Mouse (Mus musculus) layer of hippocampus, adult 2 months (tissue): Measurements from ENCODE around the gene Tmem215. TPM values are rescaled to one million over a fixed set of nuclear protein-coding genes. Genes with fewer than 3 reads are reported as not detected.

ENCODE experiments used
- DNase-seq, 2 experiments: peaks; one replicate each; pipeline ENCODE4 v3.0.0; 2022; ENCODE audit warnings: low spot score in 2 of 2
- H3K27ac ChIP-seq: fragments of 200-600 bp; 2 replicates; pipeline ENCODE4 v1.8.1; 2022
- H3K4me3 ChIP-seq: fragments of 200-600 bp; 2 replicates; pipeline ENCODE4 v1.8.1; 2022; ENCODE audit warnings: mild to moderate bottlenecking
- CTCF ChIP-seq: fragments of 200-600 bp; conservative IDR thresholded peaks from 2 replicates; pipeline ENCODE4 v1.8.1; 2022; ENCODE audit warnings: antibody characterized with exemption, mild to moderate bottlenecking, moderate library complexity
- total RNA-seq, 2 experiments: library from RNA; stranded (reverse); gene quantifications; 2 replicates each; pipeline ENCODE4 v1.2.3; 2021

The Tmem215 gene
- total RNA-seq, 2 experiments from 2014 or later = 5.9 to 10.1 TPM

DNA sequence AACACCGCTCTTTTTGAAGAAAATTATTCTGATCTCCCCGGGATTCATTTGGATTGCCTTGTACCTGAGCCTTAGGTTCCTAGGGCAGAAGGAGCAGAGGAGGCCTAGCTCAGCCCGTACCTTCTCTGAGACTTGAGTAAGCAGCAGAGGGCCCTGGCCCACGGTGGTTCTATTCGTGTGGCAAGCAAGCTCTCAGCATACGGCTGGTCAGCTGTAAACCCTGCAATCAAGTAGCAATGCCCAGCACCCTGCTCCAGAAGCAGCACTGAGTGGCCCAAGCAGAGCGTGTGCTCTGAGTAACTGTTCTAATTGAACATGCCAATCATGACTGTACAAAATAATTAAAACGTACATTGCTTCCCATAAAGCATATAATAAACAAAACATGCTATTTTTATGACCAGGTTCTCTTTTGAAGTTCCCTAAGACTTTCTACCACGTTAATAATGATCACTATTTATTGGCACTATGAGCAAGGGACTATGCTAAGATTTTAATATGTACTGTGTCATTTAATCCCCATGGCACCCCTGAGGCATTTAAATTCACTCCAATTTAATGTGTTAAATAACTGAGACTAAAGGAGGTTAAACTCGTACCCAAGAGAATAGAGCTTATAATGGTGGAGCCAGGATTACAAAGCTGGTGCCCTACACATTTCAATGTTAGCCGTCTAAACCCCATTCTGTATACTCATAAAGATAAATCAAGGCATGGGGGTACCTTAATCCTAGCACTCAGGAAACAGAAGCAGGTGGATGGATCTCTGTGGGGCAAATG is 28.0 kb downstream of the Tmem215 start:
- H3K27ac ChIP-seq = no peak overlapping the region
- H3K4me3 ChIP-seq = no peak overlapping the region
- no peak for TF ChIP-seq CTCF
- DNase-seq = no peak

DNA sequence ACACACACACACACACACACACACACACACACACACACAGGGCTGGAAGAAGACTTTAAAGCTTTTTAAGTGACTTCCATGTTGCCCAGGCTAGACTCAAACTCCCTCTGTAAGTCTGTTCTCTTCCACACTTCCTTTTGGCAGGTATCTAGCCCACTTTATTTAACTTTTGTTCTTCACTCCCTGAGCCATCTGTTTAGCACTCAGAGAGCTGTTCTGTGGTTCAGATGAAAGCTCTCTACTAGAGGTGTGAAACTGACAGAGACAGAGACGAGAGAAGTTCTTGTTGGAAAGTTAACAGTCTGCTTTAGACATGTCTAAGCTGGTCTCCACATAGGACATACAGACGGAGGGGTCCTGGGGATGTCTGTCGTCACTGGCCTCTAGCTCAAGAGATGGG is 30.5 kb downstream of the Tmem215 start:
- DNase-seq = no peak
- no peak overlapping the region for H3K4me3 ChIP-seq
- no peak for TF ChIP-seq CTCF
- no peak overlapping the region for H3K27ac ChIP-seq

DNA sequence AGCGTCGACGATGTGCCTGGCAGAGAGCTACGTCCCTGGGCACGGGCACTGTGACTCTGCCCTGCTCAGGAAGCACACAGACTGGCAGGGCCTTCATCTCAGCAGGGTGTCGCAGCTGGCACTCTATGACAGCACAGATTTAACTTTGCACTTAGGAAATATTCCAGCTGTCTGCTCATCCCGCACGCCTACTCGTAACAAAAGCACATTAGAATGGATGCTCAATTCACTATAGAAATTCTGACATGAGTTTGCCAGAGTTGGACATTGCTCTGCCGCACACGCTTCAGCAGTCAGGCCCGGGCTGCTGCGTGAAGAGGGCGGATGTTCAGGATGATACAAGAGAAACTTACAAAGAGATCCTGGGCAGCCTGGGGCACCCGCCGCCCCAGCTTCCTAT is 37.6 kb downstream of the Tmem215 start:
- Histone ChIP-seq H3K4me3 (peak overlapping the region; percentile 17; the same call in 1 of the 2 replicates), H3K27ac (peak overlapping the region; percentile 73)
- no peak for TF ChIP-seq CTCF
- DNase-seq = peak; percentile 48 to 49

DNA sequence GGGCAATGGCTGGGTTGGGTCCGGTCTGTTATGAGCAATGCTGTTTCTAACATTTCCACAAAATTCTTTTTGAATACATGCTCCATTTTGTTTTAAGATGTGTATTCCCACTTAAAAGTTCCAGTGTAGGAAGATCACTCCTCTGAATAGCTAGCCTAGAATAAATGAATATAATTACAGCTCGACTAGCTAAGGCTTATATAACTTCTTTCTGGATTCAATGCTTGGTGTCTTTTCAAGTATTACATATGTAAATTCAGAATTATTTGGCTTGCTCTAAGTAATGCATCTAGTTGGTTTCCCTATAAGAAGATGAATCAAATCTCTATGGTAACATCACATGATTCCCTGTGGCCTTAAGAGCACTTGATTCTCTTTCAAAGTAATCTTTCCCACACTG is 41.3 kb downstream of the Tmem215 start:
- TF ChIP-seq CTCF = no peak
- Histone ChIP-seq H3K27ac (no peak overlapping the region), H3K4me3 (no peak overlapping the region)
- no peak for DNase-seq

DNA sequence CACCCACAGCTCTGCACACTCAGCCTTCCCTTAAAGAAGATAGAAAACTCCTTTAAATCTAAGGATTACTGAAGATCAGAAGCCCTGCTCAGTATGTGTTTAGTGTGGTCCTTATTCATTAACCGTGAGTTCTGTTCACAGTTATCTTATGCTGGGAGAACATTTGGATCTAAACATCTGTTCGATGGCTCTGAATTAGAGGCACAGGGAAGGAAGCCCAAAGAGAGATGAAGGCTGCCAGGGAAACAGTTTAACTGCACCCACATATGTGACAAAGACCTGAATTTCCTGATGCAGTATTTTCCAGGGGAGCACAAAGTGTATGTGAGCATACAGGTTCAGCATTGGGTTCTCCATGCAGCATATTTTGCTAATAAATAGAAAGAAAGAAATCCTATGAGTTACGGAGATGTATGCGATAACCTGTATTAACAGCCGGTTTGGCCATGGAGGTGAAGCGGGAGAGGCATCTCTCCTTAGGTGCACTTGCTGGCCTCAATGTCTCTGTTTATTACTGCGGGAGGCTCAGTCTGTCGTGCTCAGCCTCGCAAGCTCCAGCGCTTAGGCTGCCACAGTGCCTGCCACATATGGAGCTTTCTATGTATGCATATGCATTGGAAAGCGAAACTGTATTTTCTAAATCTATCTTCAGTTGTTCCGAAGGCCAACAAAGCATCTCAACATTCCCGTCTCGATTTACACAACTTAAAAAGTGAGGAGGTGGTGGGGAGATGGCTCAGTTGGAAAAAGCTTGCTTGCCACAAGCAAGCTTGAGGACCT is 46.8 kb downstream of the Tmem215 start:
- DNase-seq = peak in 1 of 2 experiments; percentile 41
- no peak for TF ChIP-seq CTCF
- Histone ChIP-seq H3K4me3 (no peak overlapping the region), H3K27ac (0 out of 2 replicates have a peak overlapping the region, but pooled peaks have one; percentile 21)

Other genes with a start within 250 kb of the Tmem215 start
- 1 to 10 TPM; 4.0 to 5.7 TPM for gene Ddx58, start 232.4 kb upstream of the Tmem215 start, total RNA-seq
- 10 to 100 TPM; 12.2 to 13.7 TPM for gene Smim27, start 202.6 kb upstream of the Tmem215 start, total RNA-seq
- 10 to 100 TPM; 18.0 to 19.9 TPM for gene Topors, start 202.3 kb upstream of the Tmem215 start, total RNA-seq
- gene Ndufb6, start 192.8 kb upstream of the Tmem215 start, total RNA-seq = 100 to 1,000 TPM; 164 to 179 TPM
- 10 to 100 TPM; 26.8 to 29.0 TPM for gene Aptx, start 231.0 kb downstream of the Tmem215 start, total RNA-seq
- 100 to 1,000 TPM; 282 to 312 TPM for gene Dnaja1, start 250.0 kb downstream of the Tmem215 start, total RNA-seq